Mouse (Mus musculus): ENCODE measurements at regions not wholly inside any gene's neighbourhood (a gene's known extent, or its start where the extent isn't known, plus 50 kb on each side); places are given as distances from the start of the nearest gene placed in this dataset.

GRCm38 (mm10) chr8:107821522-107821921, 120.9 kb upstream of the Zfhx3 start:
- TF ChIP-seq GATA1 (IDR thresholded peaks at IDR 0.05; ENCODE audit: borderline replicate concordance, low read length): no peak
- no peak for TF ChIP-seq CTCF (IDR thresholded peaks at IDR 0.05; ENCODE audit: low read depth, low read length)
- no peak for TF ChIP-seq POLR2AphosphoS5 (IDR thresholded peaks at IDR 0.05; ENCODE audit: insufficient replicate concordance, low read depth, low read length)
- TF ChIP-seq GATA2 (IDR thresholded peaks at IDR 0.05; ENCODE audit: borderline replicate concordance, low read depth, low read length): no peak

Data from G1E (cell line).